Mouse (Mus musculus): ENCODE results near the gene Abcc9.

The Abcc9 gene

DNA sequence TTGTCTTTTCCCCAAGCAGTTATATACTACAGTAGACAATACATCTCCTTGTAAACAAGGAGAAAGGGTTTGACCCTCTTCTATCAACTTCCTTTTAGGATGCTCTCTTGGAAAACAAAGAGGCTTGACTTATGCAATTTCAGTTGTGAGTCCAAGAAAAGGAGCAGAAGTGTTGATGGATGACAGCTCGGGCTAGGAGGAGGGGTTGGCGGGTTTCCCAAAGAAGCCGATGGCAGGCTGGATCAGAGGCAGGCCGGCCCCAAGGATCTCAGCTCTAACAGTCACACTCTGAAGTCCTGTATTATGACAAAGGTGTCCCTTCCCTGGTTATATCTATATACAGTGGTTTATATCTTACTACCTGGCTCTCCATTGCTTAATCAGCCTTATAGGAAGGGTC lies 150.6 kb downstream of the Abcc9 start:
- in situ Hi-C loops (cut with MboI, MseI): no loop called here

DNA sequence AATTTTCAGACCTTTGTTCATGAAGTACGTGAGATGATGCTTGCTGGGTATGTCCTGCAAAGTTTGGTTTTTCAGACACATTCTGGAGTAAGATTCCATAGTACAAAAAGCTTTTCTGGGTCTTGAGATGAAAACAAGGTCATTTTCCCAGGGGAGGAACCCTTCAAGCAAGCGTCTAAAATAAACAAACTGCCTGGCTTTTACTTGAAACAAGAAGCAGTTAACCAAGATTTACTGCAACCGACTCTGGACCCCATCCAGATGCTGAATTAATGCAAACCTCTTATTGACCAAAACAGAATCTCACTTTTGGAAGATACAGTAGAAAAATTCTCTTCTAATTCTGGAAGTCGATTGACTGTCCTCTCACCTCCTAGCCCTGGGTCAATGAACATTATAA lies 151.2 kb downstream of the Abcc9 start:
- in situ Hi-C loops (cut with MboI, MseI): no loop called here

DNA sequence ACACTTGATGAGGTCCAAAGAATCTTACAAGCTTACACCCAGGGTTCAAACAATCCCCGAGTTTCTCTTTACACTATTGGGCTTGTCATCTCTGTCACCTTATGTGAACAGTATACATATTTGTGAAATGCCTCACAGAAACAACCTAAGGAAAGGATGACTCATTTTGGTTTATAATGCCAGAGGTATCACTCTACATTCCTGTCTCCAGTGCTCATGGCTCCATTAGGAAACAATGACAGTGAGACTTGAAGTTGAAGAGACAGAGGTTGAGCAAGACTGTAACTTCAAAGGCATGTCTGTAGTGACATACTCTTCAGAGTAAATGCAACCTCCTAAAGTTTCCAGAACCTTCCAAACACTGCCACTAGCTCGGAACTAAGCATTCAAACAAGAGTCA lies 153.7 kb downstream of the Abcc9 start:
- in situ Hi-C loops (cut with MboI, MseI): no loop called here

DNA sequence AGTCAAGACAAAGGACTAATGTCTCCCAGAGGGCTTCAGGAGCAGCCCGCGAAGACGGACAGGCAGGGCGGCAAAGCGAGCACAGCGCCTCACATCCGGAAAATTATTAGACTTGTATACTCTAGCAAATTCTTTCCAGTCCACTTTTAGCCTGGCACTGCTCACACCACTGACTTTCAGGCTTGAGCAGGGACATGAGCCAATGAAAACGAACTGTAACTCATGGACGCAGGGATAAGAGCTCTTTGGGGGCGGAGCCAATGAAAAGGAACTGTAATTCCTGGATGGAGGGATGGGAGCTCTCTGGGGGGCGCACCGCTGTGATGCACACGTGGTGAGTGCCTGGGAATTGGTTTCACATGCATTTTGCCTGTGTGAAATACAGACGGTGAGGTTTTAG lies 157.0 kb downstream of the Abcc9 start:
- in situ Hi-C loops (cut with MboI, MseI): no loop called here

DNA sequence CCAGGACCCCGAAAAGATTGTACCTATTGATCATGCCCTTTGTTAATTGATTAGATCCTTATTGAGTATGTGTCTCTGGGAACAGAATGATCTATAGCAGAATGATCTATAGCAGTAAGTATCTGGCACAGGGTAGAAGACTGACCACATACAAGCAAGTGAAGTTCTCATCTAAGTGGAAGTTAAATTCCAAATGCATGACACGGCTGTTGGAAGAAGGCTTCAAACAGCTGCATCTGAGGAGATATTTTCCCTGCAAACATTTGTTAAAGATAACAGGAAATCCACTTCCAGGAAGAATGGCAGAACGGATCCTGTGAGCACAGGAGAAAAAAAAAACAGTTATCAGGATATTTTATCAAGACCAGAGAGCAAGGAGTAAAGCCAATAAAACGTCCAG lies 158.5 kb downstream of the Abcc9 start:
- in situ Hi-C loops (cut with MboI, MseI): loop anchor here (5.0 kb wide), 1 partner anchor 39 kb away; no protein-coding TSS in a partner anchor

DNA sequence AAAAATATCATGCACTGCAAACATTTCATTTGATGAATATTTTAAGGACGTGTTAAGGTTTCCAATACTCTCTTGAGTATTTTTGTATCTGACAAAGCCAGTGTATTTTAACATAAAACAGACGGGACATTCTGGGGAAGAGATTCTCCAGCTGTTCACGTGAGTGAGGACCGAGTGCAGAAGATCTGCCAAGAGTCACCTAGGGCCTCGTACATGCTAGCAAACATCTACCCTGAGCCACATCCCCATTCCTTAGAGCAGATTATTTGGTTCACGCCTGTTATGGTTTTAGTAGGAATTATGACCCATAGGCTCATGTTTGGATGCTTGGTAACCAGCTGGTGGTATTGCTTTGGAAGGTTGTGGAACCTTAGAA lies 159.3 kb downstream of the Abcc9 start:
- in situ Hi-C loops (cut with MboI, MseI): loop anchor here (5.0 kb wide), 1 partner anchor 40 kb away; no protein-coding TSS in a partner anchor

DNA sequence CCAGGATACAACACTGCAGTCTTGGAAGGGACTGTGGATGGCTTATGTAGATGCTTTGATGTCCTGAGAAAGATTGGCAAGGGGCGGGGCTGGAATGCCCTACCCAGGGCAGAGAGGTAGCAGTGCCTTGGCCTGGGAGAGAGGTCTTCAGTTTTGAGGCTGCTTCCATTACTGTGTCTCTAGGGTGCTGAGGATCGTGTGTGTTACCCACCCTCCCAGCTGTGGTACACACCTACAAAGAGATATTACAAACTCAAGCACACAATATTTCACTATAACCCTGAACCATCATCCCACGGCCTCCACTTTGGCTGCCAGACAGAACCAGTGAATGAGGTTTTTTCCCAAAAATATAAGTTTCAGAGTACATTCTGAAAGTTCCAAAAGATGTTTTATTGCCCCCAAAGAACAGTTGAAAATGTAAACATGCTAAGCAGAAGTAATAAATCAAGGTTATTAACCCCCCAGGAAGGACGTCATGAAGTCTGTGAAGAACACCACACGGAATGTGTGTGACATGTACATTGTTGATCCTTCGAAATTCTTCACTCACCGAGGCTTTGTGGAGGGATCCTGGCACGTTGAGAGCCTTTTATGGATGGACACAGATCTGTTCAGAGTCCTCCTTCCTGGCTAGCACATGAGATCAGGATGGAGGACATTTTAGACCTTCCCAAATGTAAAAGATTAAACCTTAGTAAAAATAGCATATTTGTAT lies 159.9 kb downstream of the Abcc9 start:
- in situ Hi-C loops (cut with MboI, MseI): loop anchor here (5.0 kb wide), 1 partner anchor 40 kb away; no protein-coding TSS in a partner anchor

DNA sequence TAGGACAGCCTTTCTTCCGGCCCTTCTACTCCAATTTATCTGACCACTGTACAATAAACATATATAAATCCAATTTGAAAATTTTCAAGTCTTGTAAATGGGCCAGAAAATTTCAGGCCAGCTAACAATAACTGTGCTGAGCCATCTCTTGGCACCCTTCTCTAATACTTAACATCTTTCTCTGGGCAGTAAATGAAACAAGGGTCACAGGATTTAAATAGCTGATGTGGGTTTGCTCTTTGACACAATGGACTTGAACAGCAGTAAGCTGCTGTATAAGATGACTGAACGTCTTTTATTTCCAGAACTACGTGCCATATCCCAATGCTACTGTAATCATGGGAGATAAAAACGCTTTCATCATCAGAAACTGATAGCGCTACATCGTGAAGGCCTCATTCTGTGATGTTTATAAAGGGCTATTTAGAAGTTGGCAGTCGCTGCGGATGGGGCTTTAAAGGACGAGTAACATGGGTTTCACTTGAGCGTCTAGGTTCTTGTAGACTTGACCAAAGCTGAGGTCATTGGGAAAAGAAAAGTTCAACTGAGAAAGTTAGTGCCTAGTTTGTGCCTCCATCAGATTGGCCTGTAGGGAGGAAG lies 161.5 kb downstream of the Abcc9 start:
- in situ Hi-C loops (cut with MboI, MseI): loop anchor here (5.0 kb wide), 1 partner anchor 42 kb away; no protein-coding TSS in a partner anchor

DNA sequence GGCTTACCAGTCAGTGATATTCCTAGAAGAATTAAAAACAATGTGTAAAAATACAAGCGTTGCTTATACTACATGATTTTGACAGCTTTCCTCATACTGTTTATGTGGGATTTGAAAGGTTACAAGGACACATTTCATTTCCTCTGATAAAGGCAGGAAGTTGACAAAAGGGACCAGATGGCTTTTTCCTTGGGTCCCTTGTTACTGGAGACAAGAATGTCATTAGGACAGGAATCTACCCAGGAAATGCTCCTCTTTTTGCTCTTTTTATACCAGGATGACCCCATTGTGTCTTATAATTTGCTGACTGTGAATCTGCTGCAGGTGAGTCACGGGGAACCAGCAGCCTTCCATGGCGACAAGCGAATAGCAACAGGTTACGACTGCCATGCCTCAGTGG lies 162.0 kb downstream of the Abcc9 start:
- in situ Hi-C loops (cut with MboI, MseI): loop anchor here (5.0 kb wide), 1 partner anchor 42 kb away; no protein-coding TSS in a partner anchor

DNA sequence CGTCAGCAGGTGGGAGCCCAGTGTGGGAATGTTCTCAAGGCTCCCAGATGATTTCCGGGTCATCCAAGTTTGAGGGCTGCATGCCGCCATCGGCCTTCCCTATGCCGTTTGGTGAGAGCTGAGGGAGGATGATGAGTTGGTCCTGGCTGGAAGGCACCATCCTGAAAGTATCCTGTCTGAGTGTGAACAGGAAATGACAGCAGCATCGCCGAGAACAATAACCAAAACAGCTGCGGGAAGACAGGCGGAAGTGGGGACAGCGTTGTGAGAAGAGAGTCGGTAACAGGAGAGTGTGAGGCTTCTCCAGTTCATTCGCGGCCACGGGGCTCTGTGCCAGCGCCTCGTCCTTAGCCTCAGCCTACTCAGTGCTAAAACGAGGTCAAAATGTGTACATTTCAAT lies 163.6 kb downstream of the Abcc9 start:
- in situ Hi-C loops (cut with MboI, MseI): no loop called here

Measured in T-helper 1 cell (primary cell).